Mouse (Mus musculus): Measurements from ENCODE around the gene Gsdme. TPM values are rescaled to one million over a fixed set of nuclear protein-coding genes. Genes with fewer than 3 reads are reported as not detected.

Gsdme gene
- polyA plus RNA-seq, 2 experiments = 4.7 to 34.3 TPM

DNA sequence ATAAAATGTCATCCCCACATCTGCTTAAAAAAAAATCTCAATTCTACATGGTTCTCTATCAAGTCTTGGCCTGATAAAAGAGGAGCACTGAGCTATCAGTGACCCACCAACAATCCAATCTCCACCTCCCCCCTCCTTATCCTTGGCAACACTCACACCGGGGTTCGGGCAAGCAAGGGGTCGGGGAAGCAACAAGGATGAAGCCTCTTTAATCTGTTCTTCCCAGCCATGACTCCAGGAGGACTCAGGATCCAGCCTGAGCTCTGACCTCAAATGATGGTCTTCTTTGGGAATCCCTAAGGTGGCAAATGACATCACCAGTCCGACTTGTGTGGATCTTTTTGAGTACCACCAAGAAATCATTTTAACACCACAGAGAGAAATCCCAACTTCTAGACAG lies 15.9 kb downstream of the Gsdme start:
- Histone ChIP-seq H3K27me3 (ENCODE audit: control insufficient read depth, insufficient read depth, low read length) (no peaks in the 10 kb centered on the region), H3K4me3 (replicated peaks; ENCODE audit: low read length) (no peak overlapping the region), H3K27ac (replicated peaks; ENCODE audit: low read depth, low read length) (no peak overlapping the region), H3K4me1 (ENCODE audit: control insufficient read depth, insufficient read depth, low read length) (no peaks in the 10 kb centered on the region), H3K9ac (ENCODE audit: low read depth, low read length, severe bottlenecking) (no peak overlapping the region), H3K4me2 (replicated peaks; ENCODE audit: low read depth, low read length, severe bottlenecking) (no peak overlapping the region), H3K36me3 (ENCODE audit: control insufficient read depth, insufficient read depth, low read length) (no peaks in the 10 kb centered on the region), H3K9me3 (ENCODE audit: control insufficient read depth, low read length) (no peaks in the 10 kb centered on the region)
- 96% methylated on average over 4 of the region's 4 CpGs for WGBS
- ATAC-seq (ENCODE audit: low FRiP score, low read depth) (no peak), DNase-seq (ENCODE audit: low spot score) (no peak)
- no peak for TF ChIP-seq POLR2A (IDR thresholded peaks at IDR 0.05; ENCODE audit: borderline replicate concordance, extremely low read depth, insufficient read depth, insufficient read length)

DNA sequence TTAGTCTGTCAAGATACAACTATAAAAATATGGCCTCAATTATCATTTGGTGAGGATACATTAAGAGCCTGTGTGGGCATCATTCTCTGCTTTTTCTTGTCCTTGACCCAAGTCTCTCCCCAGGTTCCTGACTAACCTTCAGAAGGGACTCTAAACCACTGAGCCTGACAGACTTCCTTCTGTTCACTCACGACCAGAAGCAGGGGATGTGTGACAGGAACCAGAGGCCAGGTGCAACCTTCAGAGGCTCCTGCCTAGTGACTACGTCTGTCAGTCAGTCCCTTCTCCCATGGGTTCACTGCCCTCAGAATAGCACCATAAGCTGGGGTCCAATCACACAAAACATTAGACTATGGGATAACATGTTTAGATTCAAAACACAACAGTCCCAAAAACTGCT lies 16.3 kb downstream of the Gsdme start:
- Histone ChIP-seq H3K27me3 (ENCODE audit: control insufficient read depth, insufficient read depth, low read length) (no peaks in the 10 kb centered on the region), H3K9ac (ENCODE audit: low read depth, low read length, severe bottlenecking) (no peak overlapping the region), H3K4me2 (replicated peaks; ENCODE audit: low read depth, low read length, severe bottlenecking) (no peak overlapping the region), H3K9me3 (ENCODE audit: control insufficient read depth, low read length) (no peaks in the 10 kb centered on the region), H3K27ac (replicated peaks; ENCODE audit: low read depth, low read length) (no peak overlapping the region), H3K4me1 (ENCODE audit: control insufficient read depth, insufficient read depth, low read length) (no peaks in the 10 kb centered on the region), H3K36me3 (ENCODE audit: control insufficient read depth, insufficient read depth, low read length) (no peaks in the 10 kb centered on the region), H3K4me3 (replicated peaks; ENCODE audit: low read length) (no peak overlapping the region)
- DNase-seq (ENCODE audit: low spot score) (no peak), ATAC-seq (ENCODE audit: low FRiP score, low read depth) (no peak)
- 74% methylated on average over 2 of the region's 2 CpGs for WGBS
- no peak for TF ChIP-seq POLR2A (IDR thresholded peaks at IDR 0.05; ENCODE audit: borderline replicate concordance, extremely low read depth, insufficient read depth, insufficient read length)

DNA sequence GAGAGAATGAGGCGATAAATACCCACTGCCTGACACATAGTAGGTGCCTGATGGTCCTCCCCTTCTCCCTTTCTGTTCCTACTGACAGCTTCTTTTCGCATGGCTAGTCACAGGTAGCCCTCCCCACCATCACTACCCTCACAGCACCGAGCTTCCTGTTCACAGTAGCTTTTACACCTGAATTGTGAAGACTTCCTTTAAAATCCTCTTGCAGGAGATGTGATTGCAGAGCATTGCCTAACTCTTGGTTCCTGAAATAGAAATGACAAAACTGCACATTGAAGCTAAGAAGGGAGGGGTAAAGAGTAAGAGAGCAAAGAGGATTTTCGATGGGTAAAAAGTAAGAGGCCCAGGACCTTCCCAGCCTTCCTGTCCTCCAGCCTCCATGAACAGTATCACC lies 18.7 kb downstream of the Gsdme start:
- no peaks in the 10 kb centered on the region for H3K27me3 ChIP-seq (ENCODE audit: control insufficient read depth, insufficient read depth, low read length)
- DNase-seq (ENCODE audit: low spot score) (no peak), ATAC-seq (ENCODE audit: low FRiP score, low read depth) (no peak)
- H3K27ac ChIP-seq (replicated peaks; ENCODE audit: low read depth, low read length) = no peak overlapping the region
- no peak overlapping the region for H3K9ac ChIP-seq (ENCODE audit: low read depth, low read length, severe bottlenecking)
- no peaks in the 10 kb centered on the region for H3K36me3 ChIP-seq (ENCODE audit: control insufficient read depth, insufficient read depth, low read length)
- H3K4me1 ChIP-seq (ENCODE audit: control insufficient read depth, insufficient read depth, low read length) = no peaks in the 10 kb centered on the region
- no peak overlapping the region for H3K4me3 ChIP-seq (replicated peaks; ENCODE audit: low read length)
- no peaks in the 10 kb centered on the region for H3K9me3 ChIP-seq (ENCODE audit: control insufficient read depth, low read length)
- 86% methylated on average over 4 of the region's 4 CpGs for WGBS
- no peak for TF ChIP-seq POLR2A (IDR thresholded peaks at IDR 0.05; ENCODE audit: borderline replicate concordance, extremely low read depth, insufficient read depth, insufficient read length)
- no peak overlapping the region for H3K4me2 ChIP-seq (replicated peaks; ENCODE audit: low read depth, low read length, severe bottlenecking)

DNA sequence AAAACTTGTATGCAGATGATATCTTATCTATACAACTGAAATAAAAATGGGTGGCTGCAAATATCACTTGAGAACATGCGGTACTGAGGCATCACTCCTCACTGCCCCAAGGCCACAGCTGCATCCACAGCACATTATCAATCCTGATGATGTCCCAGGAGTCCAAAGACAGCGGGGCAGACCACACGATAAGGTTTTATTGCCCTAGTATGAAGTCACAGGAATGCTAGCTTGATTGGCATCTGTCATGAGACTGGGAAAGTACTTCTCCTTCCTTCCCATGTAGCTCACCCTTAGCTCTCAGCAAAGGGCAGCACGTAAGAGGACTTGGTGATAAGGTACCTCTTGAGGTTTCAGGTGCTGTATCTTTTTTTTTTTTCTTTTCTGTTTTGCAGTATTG lies 19.5 kb downstream of the Gsdme start:
- no peaks in the 10 kb centered on the region for H3K36me3 ChIP-seq (ENCODE audit: control insufficient read depth, insufficient read depth, low read length)
- DNase-seq (ENCODE audit: low spot score) = no peak
- H3K9ac ChIP-seq (ENCODE audit: low read depth, low read length, severe bottlenecking) = no peak overlapping the region

DNA sequence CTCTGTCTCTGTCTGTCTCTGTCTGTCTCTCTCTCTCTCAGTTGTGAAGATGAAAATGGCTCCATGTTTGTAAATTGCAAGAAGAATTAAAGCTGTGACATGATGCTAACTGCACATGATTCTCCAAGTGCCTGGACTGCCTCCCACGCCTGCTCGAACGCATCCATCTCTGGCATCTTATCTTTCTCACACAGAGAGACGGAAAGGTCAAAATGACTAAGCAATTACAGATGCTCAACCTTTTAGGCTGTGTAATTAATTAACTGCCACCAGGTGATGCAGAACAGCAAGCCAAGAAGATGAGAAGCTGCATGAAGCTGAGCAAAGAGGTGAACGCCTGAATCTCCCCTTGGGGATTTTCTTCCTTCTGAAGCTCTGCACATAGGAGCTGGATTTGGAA lies 23.2 kb downstream of the Gsdme start:
- H3K4me3 ChIP-seq (replicated peaks; ENCODE audit: low read length) = no peak overlapping the region
- H3K27ac ChIP-seq (replicated peaks; ENCODE audit: low read depth, low read length) = no peak overlapping the region
- no peaks in the 10 kb centered on the region for H3K27me3 ChIP-seq (ENCODE audit: control insufficient read depth, insufficient read depth, low read length)
- H3K9me3 ChIP-seq (ENCODE audit: control insufficient read depth, low read length) = no peaks in the 10 kb centered on the region
- no peak overlapping the region for H3K9ac ChIP-seq (ENCODE audit: low read depth, low read length, severe bottlenecking)
- no peaks in the 10 kb centered on the region for H3K36me3 ChIP-seq (ENCODE audit: control insufficient read depth, insufficient read depth, low read length)
- no peaks in the 10 kb centered on the region for H3K4me1 ChIP-seq (ENCODE audit: control insufficient read depth, insufficient read depth, low read length)
- no peak overlapping the region for H3K4me2 ChIP-seq (replicated peaks; ENCODE audit: low read depth, low read length, severe bottlenecking)
- TF ChIP-seq POLR2A (IDR thresholded peaks at IDR 0.05; ENCODE audit: borderline replicate concordance, extremely low read depth, insufficient read depth, insufficient read length) = no peak
- 53% methylated on average over 5 of the region's 5 CpGs for WGBS
- ATAC-seq (ENCODE audit: low FRiP score, low read depth) (no peak), DNase-seq (ENCODE audit: low spot score) (no peak)

More for the DNA sequence above, 19.5 kb downstream of the Gsdme start:
- Histone ChIP-seq H3K9me3 (ENCODE audit: control insufficient read depth, low read length) (no peaks in the 10 kb centered on the region), H3K27ac (replicated peaks; ENCODE audit: low read depth, low read length) (no peak overlapping the region), H3K4me1 (ENCODE audit: control insufficient read depth, insufficient read depth, low read length) (no peaks in the 10 kb centered on the region), H3K4me3 (replicated peaks; ENCODE audit: low read length) (no peak overlapping the region), H3K4me2 (replicated peaks; ENCODE audit: low read depth, low read length, severe bottlenecking) (no peak overlapping the region), H3K27me3 (ENCODE audit: control insufficient read depth, insufficient read depth, low read length) (no peaks in the 10 kb centered on the region)
- WGBS = 78% methylated on average over 4 of the region's 4 CpGs
- no peak for ATAC-seq (ENCODE audit: low FRiP score, low read depth)
- TF ChIP-seq POLR2A (IDR thresholded peaks at IDR 0.05; ENCODE audit: borderline replicate concordance, extremely low read depth, insufficient read depth, insufficient read length) = no peak

DNA sequence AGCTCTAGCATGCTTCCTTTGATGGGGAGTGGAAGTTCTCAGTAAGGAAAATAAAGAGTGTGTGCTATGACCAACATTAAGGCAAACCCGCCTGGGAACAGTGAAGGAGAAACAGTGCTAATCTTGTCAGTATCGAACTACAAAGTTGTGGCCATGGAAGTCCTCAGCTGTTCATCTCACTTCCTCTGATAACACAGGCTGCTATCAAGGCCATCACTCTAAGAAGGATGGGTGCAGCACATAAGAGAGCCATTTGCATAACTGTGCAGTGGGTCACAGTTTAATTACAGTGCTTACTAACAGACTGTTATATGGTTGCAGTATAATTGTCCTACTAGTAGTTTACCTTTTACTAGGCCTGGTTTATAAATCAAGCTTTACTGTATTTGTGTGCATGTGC lies 23.8 kb downstream of the Gsdme start:
- WGBS = 95% methylated on average over 2 of the region's 2 CpGs
- ATAC-seq (ENCODE audit: low FRiP score, low read depth) = no peak
- TF ChIP-seq POLR2A (IDR thresholded peaks at IDR 0.05; ENCODE audit: borderline replicate concordance, extremely low read depth, insufficient read depth, insufficient read length) = no peak
- no peak overlapping the region for H3K27ac ChIP-seq (replicated peaks; ENCODE audit: low read depth, low read length)
- H3K4me2 ChIP-seq (replicated peaks; ENCODE audit: low read depth, low read length, severe bottlenecking) = no peak overlapping the region
- H3K36me3 ChIP-seq (ENCODE audit: control insufficient read depth, insufficient read depth, low read length) = no peaks in the 10 kb centered on the region
- H3K27me3 ChIP-seq (ENCODE audit: control insufficient read depth, insufficient read depth, low read length) = no peaks in the 10 kb centered on the region
- no peak for DNase-seq (ENCODE audit: low spot score)
- H3K4me1 ChIP-seq (ENCODE audit: control insufficient read depth, insufficient read depth, low read length) = no peaks in the 10 kb centered on the region
- H3K9me3 ChIP-seq (ENCODE audit: control insufficient read depth, low read length) = no peaks in the 10 kb centered on the region
- no peak overlapping the region for H3K9ac ChIP-seq (ENCODE audit: low read depth, low read length, severe bottlenecking)
- no peak overlapping the region for H3K4me3 ChIP-seq (replicated peaks; ENCODE audit: low read length)
